Mouse (Mus musculus) ES-E14 (cell line): Measurements from ENCODE around the gene Hesx1.

Experiments used
- CHD2 ChIP-seq: IDR thresholded peaks from 2 replicates; pipeline ENCODE4 v1.6.1; 2014; ENCODE audit warnings: mild to moderate bottlenecking, low read depth, low read length, inconsistent platforms
- HCFC1 ChIP-seq: IDR thresholded peaks from 2 replicates; pipeline ENCODE4 v1.6.1; 2012; ENCODE audit warnings: low read length, inconsistent platforms, borderline replicate concordance; ENCODE audit not compliant: insufficient read depth
- ZNF384 ChIP-seq: IDR thresholded peaks from 2 replicates; pipeline ENCODE4 v1.6.1; 2012; ENCODE audit warnings: low read depth, low read length, inconsistent platforms

- TF ChIP-seq HCFC1, result no peak
- no peak for TF ChIP-seq CHD2
- TF ChIP-seq ZNF384, result no peak
Measured at GRCm38 (mm10) chr14:27043416-27043815, 49.2 kb downstream of the Hesx1 start.
